In genomic region chr11:101170811-101171610, GRCm38 (mm10) we compare ENCODE assay signal across 7 mouse cellular contexts. TPM values are rescaled to one million over a fixed set of nuclear protein-coding genes. Genes with fewer than 3 reads are reported as not detected.
DNase-seq lines count a peak whose midpoint lies in the region; ATAC-seq lines count a peak whose summit lies in the region.

Gene Plekhh3 (minus strand): TSS chr11:101171351.

- peaks cover 18% of the 10 kb centered on the region for H3K36me3 ChIP-seq in intestine, embryonic 16.5 days (ENCODE audit: control insufficient read depth, insufficient read depth, low read length)
- H3K36me3 ChIP-seq in midbrain, embryonic 11.5 days (ENCODE audit: control insufficient read depth, insufficient read depth, low read length), result no peaks in the 10 kb centered on the region

- WGBS in intestine, embryonic 16.5 days, result under 1% methylated on average over 49 of the region's 50 CpGs
- under 1% methylated on average over 48 of the region's 50 CpGs for WGBS in midbrain, embryonic 11.5 days

- no peaks in the 10 kb centered on the region for H3K9me3 ChIP-seq in intestine, embryonic 16.5 days (ENCODE audit: control insufficient read depth, low read length)
- no peaks in the 10 kb centered on the region for H3K9me3 ChIP-seq in midbrain, embryonic 11.5 days (ENCODE audit: control insufficient read depth, low read length)

- peak within 1 kb of the TSS; percentile 95 for H3K4me2 ChIP-seq in intestine, embryonic 16.5 days (ENCODE audit: low read depth, low read length)
- peak within 1 kb of the TSS; percentile 81 for H3K4me2 ChIP-seq in midbrain, embryonic 11.5 days

- intact Hi-C loops in left cerebral cortex, postnatal 36 days (cut with DNase I), result loop anchor here (2.0 to 10.0 kb wide), 2 partner anchors 52 to 186 kb away; partner anchors contain the start of genes Retreg3 and Tubg1

- H3K9ac ChIP-seq in intestine, embryonic 16.5 days (ENCODE audit: low read depth, low read length), result peak within 1 kb of the TSS; percentile 77
- peak within 1 kb of the TSS; percentile 65 for H3K9ac ChIP-seq in midbrain, embryonic 11.5 days (ENCODE audit: low read length)

- H3K27me3 ChIP-seq in intestine, embryonic 16.5 days (replicated peaks; ENCODE audit: control insufficient read depth, insufficient read depth, low read length), result 0 out of 2 replicates have a peak, but pooled peaks cover 7% of the 10 kb centered on the region
- peaks cover 77% of the 10 kb centered on the region for H3K27me3 ChIP-seq in midbrain, embryonic 11.5 days (ENCODE audit: control insufficient read depth, insufficient read depth, low read length)

- H3K4me3 ChIP-seq in intestine, embryonic 16.5 days (ENCODE audit: low read length), result peak within 1 kb of the TSS; percentile 69
- H3K4me3 ChIP-seq in midbrain, embryonic 11.5 days (ENCODE audit: low read depth, low read length), result peak within 1 kb of the TSS; percentile 66

- ATAC-seq in intestine, embryonic 16.5 days, result peak; percentile 91
- peak; percentile 94 for ATAC-seq in midbrain, embryonic 11.5 days (ENCODE audit: low FRiP score)

- DNase-seq in adrenal gland, adult 18-20 months (ENCODE audit: low spot score in 2 of 2), result peak; percentile 84 to 86
- peak; percentile 98 for DNase-seq in embryo, embryonic 10.5 days (ENCODE audit: low spot score)
- DNase-seq in gastrocnemius, postnatal 4 days (ENCODE audit: low spot score in 2 of 2), result peak; percentile 86 to 93
- peak; percentile 93 to 94 for DNase-seq in left cerebral cortex, postnatal 36 days (ENCODE audit: low spot score in 2 of 2)
- DNase-seq in midbrain, embryonic 11.5 days (ENCODE audit: low spot score, missing footprints), result peak; percentile 98
- peak; percentile 99 for DNase-seq in skeletal muscle tissue, adult 2 months (ENCODE audit: low read depth, low spot score)

- peak within 1 kb of the TSS; percentile 95 for H3K27ac ChIP-seq in intestine, embryonic 16.5 days (ENCODE audit: low read length)
- peak within 1 kb of the TSS; percentile 65 for H3K27ac ChIP-seq in midbrain, embryonic 11.5 days (ENCODE audit: low read depth, low read length)

- H3K4me1 ChIP-seq in intestine, embryonic 16.5 days (ENCODE audit: control insufficient read depth, insufficient read depth, low read length), result peaks cover 50% of the 10 kb centered on the region
- peaks cover 36% of the 10 kb centered on the region for H3K4me1 ChIP-seq in midbrain, embryonic 11.5 days (ENCODE audit: control insufficient read depth, insufficient read depth, low read length)

RNA-seq across cellular contexts. Expression of gene Plekhh3, which starts in this region (rescaled TPM):
- total RNA-seq in adrenal gland, adult 18-20 months (2021), result 10 to 100 TPM; 24.3 to 25.6 TPM
- 10 to 100 TPM; 39.5 to 41.4 TPM for total RNA-seq in gastrocnemius, postnatal 4 days (2021)
- polyA plus RNA-seq in intestine, embryonic 16.5 days (2015; fragmentation: Nextera tagmentation; extraction: Ambion mirVana), result 9.2 and 10.1 TPM in 2 replicates
- total RNA-seq in left cerebral cortex, postnatal 36 days (2021), result 10 to 100 TPM; 12.3 TPM
- 5.8 and 7.2 TPM in 2 replicates for polyA plus RNA-seq in midbrain, embryonic 11.5 days (2014; fragmentation: Nextera tagmentation; extraction: Ambion mirVana)

Comparison
In these comparisons a context has a peak if more than half of its experiments do, and no peak if none do; other contexts are left out.
1. Peak in every context shown above with its lines: DNase-seq, ATAC-seq, H3K4me3 ChIP-seq and H3K27ac ChIP-seq.